Mouse (Mus musculus): ENCODE measurements around the gene Cfap36.

GRCm38 (mm10) chr11:29274758-29275157, 27.5 kb upstream of the Cfap36 start:
- TF ChIP-seq POLR2A (IDR thresholded peaks at IDR 0.05; ENCODE audit: insufficient read depth, low read depth, low read length) (no peak), CTCF (IDR thresholded peaks at IDR 0.05; ENCODE audit: insufficient read depth, low read depth, low read length) (no peak)
